Mouse (Mus musculus): Measurements from ENCODE around the gene Tor4a.

Tor4a gene

GRCm38 (mm10) chr2:25196172-25196954, at the start of gene Tor4a:
TSS of gene Tor4a (minus strand) at chr2:25196886.
- peak; percentile 82 for DNase-seq (ENCODE audit: low spot score)

DNA sequence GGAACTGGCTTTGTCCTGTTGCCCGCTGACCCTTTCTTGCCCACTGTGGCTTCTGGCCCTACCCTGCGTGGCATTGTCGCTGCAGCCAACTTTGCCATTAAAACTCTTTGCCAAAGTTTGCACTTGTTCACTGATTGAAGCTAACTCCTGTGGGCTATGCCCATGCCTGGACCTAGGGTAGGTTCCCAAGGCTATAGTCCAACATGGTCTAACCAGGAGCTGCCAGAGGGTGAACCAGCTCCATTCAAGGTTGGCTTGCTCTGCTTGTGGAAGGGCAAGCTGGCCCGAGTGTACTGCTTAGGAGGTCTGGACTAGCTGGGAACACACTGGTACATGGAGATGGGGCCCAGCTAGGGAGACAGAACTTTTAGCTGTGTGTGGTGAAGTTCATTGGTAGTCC, 47.5 kb upstream of the Tor4a start:
- no peak for DNase-seq (ENCODE audit: low spot score)

DNA sequence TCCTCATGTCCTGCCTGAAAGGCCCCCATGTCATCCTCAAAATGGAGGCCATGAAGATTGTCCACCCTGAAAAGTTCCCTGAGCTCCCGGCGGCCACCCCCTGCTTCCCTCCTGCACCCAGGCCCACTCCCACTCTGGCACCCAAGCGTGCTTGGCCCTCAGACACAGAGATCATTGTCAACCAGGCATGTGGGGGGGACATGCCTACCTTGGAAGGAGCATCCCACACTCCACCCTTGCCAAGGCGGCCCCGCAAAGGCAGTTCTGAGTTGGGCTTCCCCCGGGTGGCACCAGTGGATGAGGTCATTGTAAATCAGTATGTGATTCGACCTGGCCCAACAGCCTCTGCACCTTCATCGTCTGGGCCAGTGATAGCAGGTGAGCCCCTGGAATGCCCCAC, 46.7 kb upstream of the Tor4a start:
- no peak for DNase-seq (ENCODE audit: low spot score)

DNA sequence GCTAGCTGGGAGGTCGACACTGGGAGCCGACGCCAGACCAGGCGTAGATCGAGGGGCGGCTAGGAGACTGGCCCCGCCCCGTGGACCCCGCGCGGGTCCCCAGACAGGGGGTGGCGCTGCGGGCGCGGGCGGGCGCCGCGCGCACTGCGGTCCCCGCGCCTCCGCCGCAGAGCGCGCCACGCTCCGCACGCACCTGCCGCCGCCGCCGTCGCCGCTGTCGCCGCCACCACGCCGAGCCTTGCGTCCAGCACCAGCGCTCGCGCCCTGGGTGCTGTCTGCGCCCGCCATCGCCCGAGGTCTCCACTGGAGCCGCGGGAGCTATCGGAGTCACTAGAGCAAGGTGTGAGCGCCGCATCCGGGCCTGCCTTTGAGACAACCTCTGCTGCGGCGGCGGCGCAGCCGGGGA, 45.4 kb upstream of the Tor4a start, which contains the start of the genes Rnf208 and Cysrt1:
Gene Rnf208, plus strand, starts transcription at position 155 of the 406 bp plus-strand sequence.
Gene Cysrt1, minus strand, starts transcription at position 352 of the 406 bp plus-strand sequence.
- DNase-seq (ENCODE audit: low spot score) = no peak

GRCm38 (mm10) chr2:25241438-25241775, 44.7 kb upstream of the Tor4a start:
- no peak for DNase-seq (ENCODE audit: low spot score)

GRCm38 (mm10) chr2:25240723-25241437, 44.2 kb upstream of the Tor4a start:
- peak; percentile 89 for DNase-seq (ENCODE audit: low spot score)

DNA sequence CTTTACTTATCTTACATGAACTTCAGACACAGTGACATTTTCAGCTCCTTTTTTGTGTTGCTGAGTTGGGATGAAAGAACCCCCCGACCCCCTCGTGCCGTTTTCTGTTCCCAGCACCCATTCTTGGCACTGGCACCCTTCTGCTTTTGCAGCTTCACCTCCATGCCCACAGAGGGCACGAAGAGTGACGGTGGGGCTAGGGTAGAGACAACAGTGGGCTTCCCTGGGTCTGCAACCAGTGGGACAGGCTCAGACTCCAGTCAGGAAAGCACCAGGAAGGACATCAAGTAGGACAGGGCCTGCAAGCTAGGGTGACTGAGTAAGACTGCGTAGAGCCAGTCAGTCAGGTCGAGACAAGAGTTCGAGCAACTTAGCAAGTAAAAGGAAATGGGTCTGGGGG, 43.6 kb upstream of the Tor4a start:
- no peak for DNase-seq (ENCODE audit: low spot score)

DNA sequence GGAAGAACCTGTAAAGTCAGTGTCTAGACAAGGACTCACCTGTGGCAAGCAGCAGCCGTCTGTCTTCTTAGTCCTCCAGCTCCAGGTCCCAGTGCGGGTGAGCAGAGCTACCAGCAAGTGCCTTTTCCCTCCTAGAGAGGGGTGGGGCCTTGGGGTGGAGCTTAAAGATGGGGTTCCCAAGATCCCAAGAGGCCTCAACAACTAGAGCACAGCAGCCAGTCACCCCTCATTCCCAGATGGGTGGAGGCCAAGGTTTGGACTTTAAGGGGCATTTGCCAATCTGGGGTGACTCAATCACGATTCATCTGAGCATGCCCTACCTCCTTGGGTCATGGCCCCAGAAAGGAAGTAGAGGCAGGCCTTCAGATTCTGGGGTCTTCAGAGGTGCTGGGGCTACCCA, 43.1 kb upstream of the Tor4a start:
- no peak for DNase-seq (ENCODE audit: low spot score)

DNA sequence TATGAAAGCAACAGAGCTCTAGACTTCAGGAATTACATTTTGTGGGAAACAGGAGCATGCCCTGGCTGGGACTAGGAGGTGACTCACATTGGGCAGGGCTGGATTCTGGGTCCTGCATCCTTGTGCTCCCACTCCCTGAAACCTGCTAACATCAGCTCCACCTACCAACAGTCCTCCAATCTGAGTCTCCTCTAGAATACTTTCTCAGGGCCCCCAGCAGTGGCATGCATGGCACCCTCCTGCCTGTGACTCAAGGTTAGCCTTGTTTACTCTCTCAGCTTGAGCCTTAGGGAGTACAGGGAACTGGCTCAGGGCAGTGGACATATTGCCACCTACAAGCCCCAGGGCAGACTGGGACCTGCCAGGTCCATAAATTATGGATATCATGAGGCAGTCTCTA, 41.4 kb upstream of the Tor4a start:
- DNase-seq (ENCODE audit: low spot score) = no peak

DNA sequence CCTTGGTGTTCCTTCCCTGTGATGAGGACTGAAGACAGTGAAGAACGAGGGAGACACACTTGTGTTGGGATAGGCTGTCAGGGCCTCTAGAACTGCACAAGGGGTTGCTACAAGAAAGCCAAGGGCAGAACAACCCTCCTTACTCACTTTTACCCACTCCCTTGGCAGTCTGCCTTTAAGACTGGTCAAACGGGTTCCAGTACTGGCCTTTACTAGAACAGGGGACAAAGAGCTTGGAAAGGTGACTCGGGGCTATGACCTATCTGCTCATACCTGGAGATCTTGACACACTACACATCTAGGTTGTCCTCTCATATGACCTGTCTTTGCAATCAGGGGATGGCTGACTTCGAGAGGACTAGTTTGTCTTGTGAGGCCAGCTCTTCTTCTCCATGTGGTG, 40.8 kb upstream of the Tor4a start:
- no peak for DNase-seq (ENCODE audit: low spot score)

DNA sequence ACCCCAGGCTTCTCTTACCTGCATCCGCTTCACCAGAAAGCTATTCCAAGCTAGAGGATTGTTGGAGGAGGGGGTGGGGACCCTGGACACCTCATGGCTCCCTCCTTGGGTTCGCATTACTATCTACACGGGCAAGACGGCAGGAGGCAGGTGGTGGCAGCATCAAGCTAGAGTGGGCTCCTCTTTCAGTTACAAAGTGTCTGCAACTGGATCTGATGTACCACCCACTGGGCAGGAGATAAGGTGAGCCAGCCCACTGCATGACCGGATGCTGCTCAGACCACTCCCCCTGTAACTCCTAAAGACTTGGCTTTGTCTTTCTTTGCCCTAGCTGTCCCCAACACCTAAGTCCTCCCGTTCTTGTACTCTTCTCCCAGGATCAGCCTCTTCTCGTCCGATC, 39.9 kb upstream of the Tor4a start, which contains the start of gene Rnf224:
Gene Rnf224, minus strand, starts transcription at position 174 of the 400 bp plus-strand sequence.
- peak; percentile 71 for DNase-seq (ENCODE audit: low spot score)

GRCm38 (mm10) chr2:25234551-25235220, 38.0 kb upstream of the Tor4a start:
- peak; percentile 92 for DNase-seq (ENCODE audit: low spot score)

DNA sequence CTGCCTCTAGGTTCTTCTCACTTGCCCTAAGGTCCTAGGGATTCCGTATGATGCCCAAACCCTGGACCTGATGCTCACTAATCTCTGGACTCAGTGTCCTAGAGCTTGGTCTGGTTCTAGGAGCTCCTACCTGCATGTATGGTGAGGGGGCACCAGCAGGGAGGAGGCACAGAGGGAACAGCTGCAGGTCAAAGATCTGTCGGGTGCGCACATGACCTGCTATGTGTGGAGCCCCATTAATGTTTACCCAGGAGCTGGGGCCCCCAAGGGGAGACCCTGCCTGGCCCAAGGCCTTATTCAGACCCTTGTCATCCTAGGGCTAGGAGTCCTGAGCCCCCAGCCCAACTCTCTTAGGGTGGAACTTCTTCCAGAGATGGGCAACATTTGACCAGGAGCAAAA, 37.4 kb upstream of the Tor4a start, which contains the start of gene Slc34a3:
Gene Slc34a3, minus strand, starts transcription at position 315 of the 400 bp plus-strand sequence.
- no peak for DNase-seq (ENCODE audit: low spot score)

- DNase-seq (ENCODE audit: low spot score) = no peak
These were observed 36.7 kb upstream of the Tor4a start for GRCm38 (mm10) chr2:25233421-25233820.

DNA sequence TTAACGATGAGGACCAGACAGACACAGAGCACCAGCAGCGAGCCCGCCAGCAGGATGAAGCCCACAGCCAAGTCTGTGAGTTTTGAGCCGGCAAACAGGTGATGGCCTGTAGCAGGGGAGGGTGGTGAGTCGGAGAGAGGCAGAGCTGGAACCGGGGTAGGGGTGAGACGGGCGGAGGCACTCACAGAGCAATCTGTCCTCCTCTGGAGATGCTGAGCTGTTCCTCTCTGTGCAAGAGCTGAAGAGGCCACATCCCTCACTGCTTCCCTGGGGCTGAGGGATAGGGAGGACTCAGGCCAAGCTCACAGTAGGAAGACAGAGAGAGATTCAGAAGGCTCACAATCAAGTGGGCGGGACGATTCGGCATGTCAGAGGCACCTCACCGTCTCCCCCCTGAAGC, 34.4 kb upstream of the Tor4a start:
- DNase-seq (ENCODE audit: low spot score) = no peak

DNA sequence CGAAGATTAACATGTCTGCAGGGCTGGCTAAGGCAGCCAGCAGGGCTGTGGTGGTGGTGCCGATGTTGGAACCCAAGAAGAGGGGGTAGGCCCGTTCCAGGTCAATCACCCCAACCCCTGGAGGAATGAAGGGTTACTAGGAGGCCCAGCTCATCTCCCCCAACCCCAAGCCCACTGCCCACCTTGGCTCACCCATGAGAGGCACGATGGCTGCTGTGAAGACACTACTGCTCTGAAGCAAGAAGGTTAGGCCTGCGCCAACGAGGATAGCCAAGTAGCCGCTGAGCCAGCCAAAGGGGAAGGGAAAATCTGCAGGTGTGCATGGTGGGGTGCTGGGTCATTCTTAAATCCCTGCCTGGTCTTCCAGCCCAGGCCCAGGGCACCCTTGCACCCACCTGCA, 33.9 kb upstream of the Tor4a start:
- no peak for DNase-seq (ENCODE audit: low spot score)

- no peak for DNase-seq (ENCODE audit: low spot score)
These were observed 32.9 kb upstream of the Tor4a start for GRCm38 (mm10) chr2:25229582-25229981.

DNA sequence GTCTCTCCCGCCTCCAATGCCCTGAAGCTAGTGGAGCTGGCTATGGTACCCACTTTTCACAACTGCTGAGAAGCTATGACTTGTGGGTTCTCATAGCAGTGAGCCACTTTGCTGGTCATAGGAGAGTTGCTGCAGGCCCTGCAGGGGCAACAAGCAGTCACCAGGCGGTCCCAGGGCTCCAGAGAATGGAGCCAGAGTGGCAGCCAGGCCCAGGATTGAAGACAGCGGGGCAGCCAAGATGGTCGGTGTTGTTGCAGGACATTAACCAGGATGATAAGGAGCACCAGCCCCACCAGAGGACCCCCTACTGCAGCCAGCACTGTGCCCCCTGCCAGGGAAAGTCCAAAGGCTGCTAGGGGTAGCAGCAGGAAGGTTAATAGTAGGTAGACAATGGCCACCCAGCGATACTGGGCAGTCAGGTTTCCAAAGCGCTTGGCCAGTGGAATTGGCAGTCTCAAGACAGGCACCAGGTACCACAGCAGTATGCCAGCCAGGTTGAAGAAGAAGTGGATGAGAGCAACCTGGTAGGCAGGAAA, 32.4 kb upstream of the Tor4a start:
- DNase-seq (ENCODE audit: low spot score) = no peak

- peak; percentile 88 for DNase-seq (ENCODE audit: low spot score)
These were observed 31.8 kb upstream of the Tor4a start for GRCm38 (mm10) chr2:25228431-25228889.

DNA sequence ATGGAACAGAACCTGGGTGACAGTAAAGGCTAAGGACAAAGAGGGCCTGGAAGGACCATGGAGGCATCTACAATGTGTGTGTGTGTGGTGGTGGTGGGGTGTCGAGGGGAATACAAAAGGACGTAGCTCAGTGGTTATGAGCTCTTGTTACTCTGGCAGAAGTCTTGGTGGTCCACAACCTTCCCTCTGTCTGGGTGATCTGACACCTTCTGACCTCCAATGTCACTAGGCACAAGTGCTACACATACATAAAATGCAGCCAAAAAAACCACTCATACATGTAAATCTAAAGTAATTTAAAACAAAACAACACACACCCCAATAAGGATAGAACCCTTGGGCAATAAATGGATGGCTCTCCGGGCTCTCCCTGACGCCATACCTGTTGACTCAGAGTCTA, 30.7 kb upstream of the Tor4a start:
- DNase-seq (ENCODE audit: low spot score) = no peak

DNA sequence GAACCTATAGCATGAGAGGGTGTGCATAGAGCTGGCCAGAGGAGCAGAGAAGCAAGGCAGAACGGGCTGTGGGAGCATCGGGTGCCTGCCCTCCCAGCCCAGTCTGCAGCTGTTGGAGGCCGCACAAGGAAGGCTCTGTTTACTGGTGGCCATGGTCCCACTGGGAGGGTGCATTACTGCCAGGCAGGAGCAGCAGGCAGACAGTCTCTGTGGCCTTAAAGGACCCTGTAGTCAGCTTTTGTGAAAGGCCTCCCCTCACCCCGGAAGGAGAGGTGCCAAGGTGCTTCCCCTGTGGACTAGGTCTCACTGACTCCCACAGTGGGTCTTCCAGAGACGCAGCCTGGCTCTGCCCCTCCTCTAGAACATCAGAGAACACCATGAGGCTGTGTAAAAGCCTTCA, 30.2 kb upstream of the Tor4a start:
- DNase-seq (ENCODE audit: low spot score) = no peak

DNA sequence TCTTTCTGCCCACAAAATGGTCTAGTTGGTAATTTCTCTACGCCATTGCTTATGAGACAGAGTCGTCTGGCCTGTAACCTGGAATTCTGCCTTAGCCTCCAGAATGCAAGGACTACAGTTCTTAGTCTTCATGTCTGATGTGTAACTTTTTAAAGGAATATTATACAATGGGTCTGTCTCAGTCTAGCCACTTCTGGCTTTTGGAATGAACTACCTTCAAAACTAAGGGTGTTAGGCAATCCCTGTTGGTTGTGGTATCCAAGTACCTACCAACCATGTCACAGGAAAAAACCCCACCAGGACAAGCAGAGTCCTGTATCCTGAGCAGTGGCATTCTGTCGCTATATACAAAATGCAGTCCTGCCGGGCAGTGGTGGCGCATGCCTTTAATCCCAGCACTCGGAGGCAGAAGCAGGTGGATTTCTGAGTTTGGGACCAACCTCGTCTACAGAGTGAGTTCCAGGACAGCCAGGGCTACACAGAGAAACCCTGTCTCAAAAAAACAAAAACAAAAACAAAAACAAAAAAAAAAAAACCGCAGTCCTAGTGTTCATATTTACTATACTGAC, 29.2 kb upstream of the Tor4a start:
- DNase-seq (ENCODE audit: low spot score) = no peak
